Mouse (Mus musculus) adrenal gland (tissue): ENCODE measurements around the gene Fam72a.

Experiments
- intact Hi-C: fragments of 180-260 bp; cut with DNase I; formaldehyde crosslinking; loops from one replicate; pipeline ENCODE4 v1.15.1; 2025
- microRNA-seq, 2 experiments: library from miRNA; unstranded; fragments of <30 nt; microRNA quantifications; one replicate each; pipeline ENCODE4; 2019

The Fam72a gene

GRCm38 (mm10) chr1:131578943-131579680 lies 51.4 kb downstream of the Fam72a start:
- intact Hi-C loops = no loop called here

- intact Hi-C loops = no loop called here
Measured at GRCm38 (mm10) chr1:131580389-131580788, 52.7 kb downstream of the Fam72a start.

- intact Hi-C loops = no loop called here
Measured at GRCm38 (mm10) chr1:131583598-131583997, 55.9 kb downstream of the Fam72a start.

GRCm38 (mm10) chr1:131586836-131587235 lies 59.1 kb downstream of the Fam72a start:
- intact Hi-C loops = no loop called here

Small RNA genes within 50 kb of the gene (microRNA-seq; reads per million reads assigned to microRNA genes)
- gene Gm24273 = 0 reads per million in 2 experiments
